In the genomic region with DNA sequence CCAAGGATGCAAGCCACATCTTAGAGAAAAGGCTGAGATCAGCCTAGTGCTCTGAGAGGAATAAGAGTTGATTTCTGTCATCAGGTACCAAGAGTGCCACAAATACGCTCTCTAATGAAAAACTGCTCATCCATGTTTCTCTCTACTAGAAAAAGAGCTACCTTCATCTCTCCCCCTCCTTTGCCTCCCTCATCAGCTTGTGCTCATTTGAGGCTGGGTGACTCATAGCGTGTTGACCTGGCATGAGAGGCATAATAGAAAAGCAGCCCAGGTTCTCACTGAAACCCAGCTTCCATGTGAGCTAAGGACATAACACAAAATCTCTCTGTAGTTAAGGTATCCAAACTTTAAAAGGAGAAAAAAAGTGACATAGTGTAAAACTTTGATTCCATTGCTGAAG, we compare ENCODE assay signal across 24 mouse cellular contexts.
"Had no signal": no experiment of that assay in that cellular context is flagged by ENCODE, and none has a peak within 500 bp of the region (broad histone marks: within the 10 kb centered on the region; RNA-seq: fewer than 3 reads in every experiment).

No protein-coding gene starts in this region.

- H3K27ac ChIP-seq: embryonic facial prominence, embryonic 10.5 days; embryonic facial prominence, embryonic 12.5 days; embryonic facial prominence, embryonic 13.5 days; embryonic facial prominence, embryonic 15.5 days; forebrain, embryonic 10.5 days; forebrain, embryonic 12.5 days; forebrain, embryonic 13.5 days; forebrain, embryonic 15.5 days; gastrocnemius, adult 2 months; heart, embryonic 10.5 days had no signal

- H3K27me3 ChIP-seq: embryonic facial prominence, embryonic 12.5 days; embryonic facial prominence, embryonic 13.5 days; embryonic facial prominence, embryonic 15.5 days; forebrain, embryonic 12.5 days; forebrain, embryonic 13.5 days; forebrain, embryonic 15.5 days; heart, embryonic 12.5 days had no signal

- H3K36me3 ChIP-seq: embryonic facial prominence, embryonic 10.5 days; embryonic facial prominence, embryonic 12.5 days; embryonic facial prominence, embryonic 13.5 days; embryonic facial prominence, embryonic 15.5 days; forebrain, embryonic 10.5 days; forebrain, embryonic 12.5 days; forebrain, embryonic 15.5 days; heart, embryonic 10.5 days; heart, embryonic 12.5 days had no signal

- H3K4me3 ChIP-seq: embryonic facial prominence, embryonic 10.5 days; embryonic facial prominence, embryonic 12.5 days; embryonic facial prominence, embryonic 13.5 days; embryonic facial prominence, embryonic 15.5 days; erythroblast, embryonic 14.5 days; forebrain, embryonic 10.5 days; forebrain, embryonic 12.5 days; forebrain, embryonic 13.5 days; forebrain, embryonic 15.5 days; gastrocnemius, adult 2 months; heart, embryonic 10.5 days; heart, embryonic 12.5 days had no signal

- H3K4me1 ChIP-seq: embryonic facial prominence, embryonic 12.5 days; embryonic facial prominence, embryonic 13.5 days; embryonic facial prominence, embryonic 15.5 days; forebrain, embryonic 10.5 days; forebrain, embryonic 15.5 days had no signal

- DNase-seq: cerebellum, postnatal 10 days; cerebellum, postnatal 14 days; cerebellum, postnatal 25 days; cerebellum, postnatal 36 days; embryo, embryonic 11 days; forebrain, postnatal 0 days; gastrocnemius, adult 2 months; gastrocnemius, postnatal 10 days; gastrocnemius, postnatal 14 days; gastrocnemius, postnatal 25 days; gastrocnemius, postnatal 36 days; heart, adult 11 months; heart, adult 18-20 months had no signal

- H3K9ac ChIP-seq: embryonic facial prominence, embryonic 12.5 days; embryonic facial prominence, embryonic 13.5 days; embryonic facial prominence, embryonic 15.5 days; forebrain, embryonic 12.5 days; forebrain, embryonic 13.5 days; forebrain, embryonic 15.5 days; forebrain, postnatal 0 days; heart, embryonic 12.5 days had no signal
